Mouse (Mus musculus) ES-Bruce4 (cell line): ENCODE data around the gene Atf7. TPM values are rescaled to one million over a fixed set of nuclear protein-coding genes. Genes with fewer than 3 reads are reported as not detected.
"Not testable (repeated sequence)": the region's sequence is repeated elsewhere in the genome, so short reads cannot be mapped to it uniquely, and the experiment has no call there.

Experiments
- H3K27ac ChIP-seq: 2 replicates; pipeline ENCODE4 v1.5.1; 2012; ENCODE audit warnings: low read length, inconsistent platforms; ENCODE audit not compliant: insufficient read depth
- H3K27me3 ChIP-seq: 2 replicates; pipeline ENCODE4 v1.6.1; 2012; ENCODE audit warnings: mild to moderate bottlenecking, low read length, inconsistent platforms; ENCODE audit not compliant: control insufficient read depth, poor library complexity, insufficient read depth, severe bottlenecking
- H3K36me3 ChIP-seq: 2 replicates; pipeline ENCODE4 v1.6.1; 2012; ENCODE audit warnings: inconsistent platforms, mild to moderate bottlenecking, low read length, moderate library complexity; ENCODE audit not compliant: control insufficient read depth, poor library complexity, insufficient read depth, severe bottlenecking
- H3K4me1 ChIP-seq: one replicate; pipeline ENCODE4 v1.8.1; 2011; ENCODE audit warnings: low read length; ENCODE audit not compliant: control insufficient read depth, insufficient read depth
- H3K4me3 ChIP-seq: 2 replicates; pipeline ENCODE4 v1.5.1; 2011; ENCODE audit warnings: low read depth, mild to moderate bottlenecking, low read length
- H3K9ac ChIP-seq: 2 replicates; pipeline ENCODE4 v1.6.1; 2012; ENCODE audit warnings: low read depth, mild to moderate bottlenecking, inconsistent platforms; ENCODE audit not compliant: poor library complexity, severe bottlenecking
- H3K9me3 ChIP-seq: replicated peaks from 2 replicates; pipeline ENCODE4 v1.6.1; 2012; ENCODE audit warnings: mild to moderate bottlenecking, low read length, inconsistent platforms; ENCODE audit not compliant: control insufficient read depth, poor library complexity, insufficient read depth, severe bottlenecking
- CTCF ChIP-seq: IDR thresholded peaks from one replicate; pipeline ENCODE4 v1.8.1; 2011; ENCODE audit warnings: low read depth, low read length
- EP300 ChIP-seq: IDR thresholded peaks from 2 replicates; pipeline ENCODE4 v1.6.1; 2011; ENCODE audit warnings: low read depth, low read length; ENCODE audit not compliant: insufficient read depth
- POLR2A ChIP-seq: IDR thresholded peaks from one replicate; pipeline ENCODE4 v1.8.1; 2011; ENCODE audit warnings: low read length; ENCODE audit not compliant: insufficient read depth
- polyA plus RNA-seq: library from polyadenylated mRNA; stranded (reverse); fragments of >200 nt; gene quantifications from 2 replicates; pipeline ENCODE4 v1.2.4, GENCODE M21; 2011; ENCODE audit warnings: low read depth; ENCODE audit not compliant: missing spikeins, insufficient read depth, insufficient read length

The Atf7 gene
- polyA plus RNA-seq, 1 experiment, result 40.2 TPM

- Histone ChIP-seq H3K9me3 (no peaks in the 10 kb centered on the region), H3K36me3 (peaks cover 24% of the 10 kb centered on the region), H3K4me1 (peaks cover 2% of the 10 kb centered on the region), H3K27me3 (no peaks in the 10 kb centered on the region), H3K4me3 (peak overlapping the region; percentile 70), H3K9ac (peak overlapping the region; percentile 80), H3K27ac (peak overlapping the region; percentile 42; the same call in 1 of the 2 replicates)
- TF ChIP-seq EP300 (no peak), POLR2A (no peak), CTCF (no peak)
Observed at GRCm38 (mm10) chr15:102670281-102670680, 45.0 kb upstream of the Atf7 start.

DNA sequence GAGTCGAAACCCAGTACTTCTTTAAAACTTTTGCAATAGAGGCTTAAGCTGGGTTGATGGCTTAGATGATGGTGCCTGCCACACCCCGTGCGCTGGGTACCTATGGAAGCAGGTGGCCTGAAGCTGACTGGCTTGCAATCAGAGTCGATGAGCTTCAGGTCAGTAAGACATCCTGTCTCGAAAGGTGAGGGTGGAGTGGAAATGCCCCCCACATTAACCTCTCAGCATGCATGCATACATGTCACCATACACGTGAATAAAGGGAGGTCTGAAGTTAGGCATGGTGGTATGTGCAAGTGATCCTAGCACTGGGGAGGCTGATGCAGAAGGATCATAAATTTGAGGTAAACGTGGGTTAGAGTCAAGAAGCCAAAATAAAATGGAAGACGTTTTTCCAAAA, 44.3 kb upstream of the Atf7 start:
- Histone ChIP-seq H3K4me1 (peaks cover 2% of the 10 kb centered on the region), H3K27me3 (no peaks in the 10 kb centered on the region), H3K36me3 (peaks cover 31% of the 10 kb centered on the region), H3K4me3 (peak overlapping the region; percentile 67), H3K27ac (peak overlapping the region; percentile 17; the same call in 1 of the 2 replicates), H3K9me3 (no peaks in the 10 kb centered on the region), H3K9ac (peak overlapping the region; percentile 80)
- TF ChIP-seq POLR2A (no peak), CTCF (no peak), EP300 (no peak)

- no peaks in the 10 kb centered on the region for H3K27me3 ChIP-seq
- no peak overlapping the region for H3K9ac ChIP-seq
- H3K27ac ChIP-seq, result no peak overlapping the region
- no peaks in the 10 kb centered on the region for H3K9me3 ChIP-seq
- H3K4me1 ChIP-seq, result peaks cover 2% of the 10 kb centered on the region
- peaks cover 67% of the 10 kb centered on the region for H3K36me3 ChIP-seq
- H3K4me3 ChIP-seq, result no peak overlapping the region
- TF ChIP-seq EP300, result no peak
- peak; percentile 57 for TF ChIP-seq CTCF
- no peak for TF ChIP-seq POLR2A
Observed at GRCm38 (mm10) chr15:102665494-102665893, 40.2 kb upstream of the Atf7 start.

- no peaks in the 10 kb centered on the region for H3K4me1 ChIP-seq
- H3K27me3 ChIP-seq, result no peaks in the 10 kb centered on the region
- TF ChIP-seq CTCF, result no peak
- TF ChIP-seq POLR2A, result no peak
- no peak for TF ChIP-seq EP300
- H3K27ac ChIP-seq, result no peak overlapping the region
- no peak overlapping the region for H3K4me3 ChIP-seq
- no peaks in the 10 kb centered on the region for H3K9me3 ChIP-seq
- no peak overlapping the region for H3K9ac ChIP-seq
- H3K36me3 ChIP-seq, result peaks cover 65% of the 10 kb centered on the region
Observed at GRCm38 (mm10) chr15:102663825-102664224, 38.6 kb upstream of the Atf7 start.

DNA sequence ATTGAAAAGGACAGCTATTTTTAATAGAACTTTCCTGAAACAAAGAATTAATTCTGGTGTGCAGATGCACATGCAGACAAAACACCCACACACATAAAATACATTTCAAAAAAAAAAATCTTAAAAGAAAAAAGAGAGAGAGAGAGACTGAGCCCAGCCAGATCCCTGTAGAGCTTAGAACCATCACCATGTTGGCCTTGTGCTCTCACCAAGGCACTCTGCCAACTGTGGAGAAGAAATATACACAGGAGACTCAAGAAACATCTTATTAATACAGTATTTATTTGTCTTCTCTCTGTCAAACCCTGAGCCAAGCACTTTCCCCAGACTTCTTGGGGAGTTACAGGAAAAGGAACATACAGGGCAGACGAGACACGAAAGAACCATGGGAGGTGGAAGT, 37.3 kb upstream of the Atf7 start:
- peaks cover 57% of the 10 kb centered on the region for H3K36me3 ChIP-seq
- H3K9me3 ChIP-seq, H3K4me1 ChIP-seq, H3K27me3 ChIP-seq, H3K9ac ChIP-seq, H3K4me3 ChIP-seq, H3K27ac ChIP-seq: not testable (repeated sequence)

DNA sequence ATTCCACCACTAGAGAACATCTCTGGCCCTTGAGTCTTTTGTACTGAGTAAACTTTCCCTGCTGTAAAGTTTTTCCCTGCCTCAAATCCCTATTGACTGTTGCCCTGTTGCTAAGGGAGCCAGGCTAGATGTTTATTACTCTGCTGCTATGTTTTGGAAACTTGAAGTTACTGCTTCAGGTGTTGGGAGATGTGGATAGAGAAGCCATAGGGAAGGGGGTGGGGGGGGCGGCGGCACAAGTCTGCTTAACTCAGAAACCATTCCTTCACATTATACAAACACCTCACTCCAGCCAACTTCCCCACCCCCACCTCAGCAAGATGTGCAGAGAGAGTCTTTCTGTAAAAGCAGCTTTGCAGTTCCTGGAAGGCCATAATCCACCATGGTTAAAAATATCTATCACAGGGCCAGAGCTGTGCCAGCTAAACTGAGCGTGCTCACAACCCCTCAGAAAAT, 32.7 kb upstream of the Atf7 start:
- Histone ChIP-seq H3K4me3 (no peak overlapping the region), H3K4me1 (no peaks in the 10 kb centered on the region), H3K27ac (no peak overlapping the region), H3K9me3 (no peaks in the 10 kb centered on the region), H3K9ac (no peak overlapping the region), H3K27me3 (no peaks in the 10 kb centered on the region), H3K36me3 (peaks cover 20% of the 10 kb centered on the region)
- TF ChIP-seq POLR2A (no peak), CTCF (no peak), EP300 (no peak)
